ENCODE assay signal across 27 mouse cellular contexts in genomic region chr12:63393411-63393810, GRCm38 (mm10).
DNase-seq lines count a peak whose midpoint lies in the region; ATAC-seq and TF ChIP-seq lines count a peak whose summit lies in the region.
"Had no signal": no experiment of that assay in that cellular context is flagged by ENCODE, and none has a peak within 500 bp of the region (broad histone marks: within the 10 kb centered on the region; RNA-seq: fewer than 3 reads in every experiment).

No protein-coding gene starts in this region.

- 0 out of 2 replicates have a peak, but pooled peaks have one; percentile 13 for ATAC-seq in monocyte, adult 5-6 weeks (replicated peaks; ENCODE audit: insufficient number of reproducible peaks, low FRiP score, low TSS enrichment, poor library complexity, severe bottlenecking)
- ATAC-seq: forebrain, embryonic 15.5 days; hindbrain, embryonic 16.5 days; intestine, embryonic 15.5 days; Patski had no signal

- no peak overlapping the region for H3K27ac ChIP-seq in left cerebral cortex, adult 2 months
- H3K27ac ChIP-seq: embryonic facial prominence, embryonic 12.5 days; embryonic facial prominence, embryonic 15.5 days; forebrain, embryonic 12.5 days; forebrain, embryonic 15.5 days; heart, embryonic 15.5 days; hindbrain, embryonic 10.5 days; hindbrain, embryonic 13.5 days; intestine, embryonic 15.5 days had no signal

- intact Hi-C loops in left cerebral cortex, adult 2 months (cut with DNase I) = no loop called here

- peak; percentile 37 for DNase-seq in heart, adult 11 months
- no peak for DNase-seq in heart, adult 9 months (ENCODE audit: low spot score in 2 of 2)
- DNase-seq in R1 (ENCODE audit: low read depth, low spot score) = peak; percentile 65
- no peak for DNase-seq in left cerebral cortex, adult 2 months (ENCODE audit: extremely low spot score in 1 of 2, low spot score in 2 of 2)
- no peak for DNase-seq in gastrocnemius, adult 8-10 months (ENCODE audit: low spot score in 2 of 2)
- DNase-seq: adrenal gland, postnatal 10 days; adrenal gland, postnatal 36 days; cerebellum, adult 2 months; cerebellum, adult 9-11 months; cerebellum, postnatal 25 days; gastrocnemius, postnatal 10 days; gastrocnemius, postnatal 36 days; heart, postnatal 10 days; heart, postnatal 36 days; kidney, adult 11 months had no signal

- H3K4me3 ChIP-seq in left cerebral cortex, adult 2 months = no peak overlapping the region
- H3K4me3 ChIP-seq: embryonic facial prominence, embryonic 12.5 days; embryonic facial prominence, embryonic 15.5 days; forebrain, embryonic 12.5 days; forebrain, embryonic 15.5 days; heart, embryonic 12.5 days; heart, embryonic 15.5 days; hindbrain, embryonic 10.5 days; hindbrain, embryonic 13.5 days; intestine, embryonic 15.5 days had no signal

- no peak for TF ChIP-seq CTCF in left cerebral cortex, adult 2 months (IDR thresholded peaks at IDR 0.05)

Comparison
In these comparisons a context has a peak if more than half of its experiments do, and no peak if none do; other contexts are left out.
1. DNase-seq: peak in heart, adult 11 months (single experiment) and R1 (single experiment); none in heart, adult 9 months (0 of 2), left cerebral cortex, adult 2 months (0 of 2) and gastrocnemius, adult 8-10 months (0 of 2).